Mouse (Mus musculus) embryonic facial prominence, embryonic 14.5 days (tissue): ENCODE measurements around the gene Rdh8. TPM values are rescaled to one million over a fixed set of nuclear protein-coding genes. Genes with fewer than 3 reads are reported as not detected.
A peak's percentile ranks its signal among the peaks of the same experiment; 100 is the strongest.
"Not testable (repeated sequence)": the region's sequence is repeated elsewhere in the genome, so short reads cannot be mapped to it uniquely, and the experiment has no call there.

Experiments used
- ATAC-seq: fragments of 200-750 bp; cut with Nextera tagmentation; 2 replicates; pipeline ENCODE4 v1.8.0; 2017; ENCODE audit warnings: low read depth, moderate number of reproducible peaks, moderate TSS enrichment
- DNase-seq: peaks from one replicate; pipeline ENCODE4 v3.0.0-alpha.2; 2015; ENCODE audit warnings: low spot score
- H3K27ac ChIP-seq: fragments of 300-500 bp; sonication (generic); replicated peaks from 2 replicates; pipeline ENCODE4 v1.5.1; 2014; ENCODE audit warnings: low read depth, mild to moderate bottlenecking, low read length, moderate library complexity
- H3K27me3 ChIP-seq: fragments of 300-500 bp; sonication (generic); replicated peaks from 2 replicates; pipeline ENCODE4 v1.6.1; 2014; ENCODE audit warnings: low read length; ENCODE audit not compliant: control insufficient read depth, insufficient read depth
- H3K36me3 ChIP-seq: fragments of 300-500 bp; sonication (generic); 2 replicates; pipeline ENCODE4 v1.6.1; 2014; ENCODE audit warnings: low read length, mixed read lengths; ENCODE audit not compliant: control insufficient read depth, insufficient read depth
- H3K4me1 ChIP-seq: fragments of 300-500 bp; sonication (generic); 2 replicates; pipeline ENCODE4 v1.6.1; 2014; ENCODE audit warnings: antibody characterized with exemption, low read length; ENCODE audit not compliant: control insufficient read depth, insufficient read depth
- H3K4me2 ChIP-seq: fragments of 300-500 bp; sonication (generic); 2 replicates; pipeline ENCODE4 v1.6.1; 2014; ENCODE audit warnings: low read depth, mild to moderate bottlenecking, low read length, moderate library complexity, mixed read lengths
- H3K4me3 ChIP-seq: fragments of 300-500 bp; sonication (generic); 2 replicates; pipeline ENCODE4 v1.5.1; 2014; ENCODE audit warnings: low read depth, mild to moderate bottlenecking, low read length
- H3K9ac ChIP-seq: fragments of 300-500 bp; sonication (generic); 2 replicates; pipeline ENCODE4 v1.6.1; 2014; ENCODE audit warnings: low read depth, mild to moderate bottlenecking, low read length, moderate library complexity, mixed read lengths
- H3K9me3 ChIP-seq: fragments of 300-500 bp; sonication (generic); 2 replicates; pipeline ENCODE4 v1.6.1; 2016; ENCODE audit warnings: low read length; ENCODE audit not compliant: control insufficient read depth
- WGBS: fragments of 180-500 bp; shearing (Covaris S2); extraction: QIAGEN DNeasy Blood & Tissue Kit; methylation state at CpG from one replicate; pipeline ENCODE4 v1.1.7; 2014; 5-methylcytosine and 5-hydroxymethylcytosine counted together
- polyA plus RNA-seq: library from polyadenylated mRNA; unstranded; fragments of >200 nt; fragmentation: Nextera tagmentation; extraction: Ambion mirVana; gene quantifications from 2 replicates; pipeline ENCODE4 v1.2.1, GENCODE M21; 2014

Gene Rdh8
- polyA plus RNA-seq, 1 experiment from 2014 or later, result not detected

- H3K27ac ChIP-seq, result no peak overlapping the region
- peaks cover 7% of the 10 kb centered on the region for H3K4me1 ChIP-seq
- no peak overlapping the region for H3K4me3 ChIP-seq
- no peaks in the 10 kb centered on the region for H3K36me3 ChIP-seq
- H3K9ac ChIP-seq, result no peak overlapping the region
- ATAC-seq (no peak), DNase-seq (no peak)
- no peaks in the 10 kb centered on the region for H3K9me3 ChIP-seq
- 55% methylated on average over 5 of the region's 5 CpGs for WGBS
- H3K27me3 ChIP-seq, result no peaks in the 10 kb centered on the region
- H3K4me2 ChIP-seq, result no peak overlapping the region
Measured at GRCm38 (mm10) chr9:20825781-20826180, 7.5 kb downstream of the Rdh8 start.

- 100% methylated on average over 1 of the region's 1 CpGs for WGBS
- ATAC-seq, result no peak
- H3K9ac ChIP-seq, result no peak overlapping the region
- H3K27ac ChIP-seq, result no peak overlapping the region
- H3K27me3 ChIP-seq, result no peaks in the 10 kb centered on the region
- H3K4me2 ChIP-seq, result no peak overlapping the region
- H3K4me1 ChIP-seq, result peaks cover 7% of the 10 kb centered on the region
- H3K4me3 ChIP-seq, result no peak overlapping the region
- no peaks in the 10 kb centered on the region for H3K9me3 ChIP-seq
- no peak for DNase-seq
- no peaks in the 10 kb centered on the region for H3K36me3 ChIP-seq
Measured at GRCm38 (mm10) chr9:20828127-20828526, 9.8 kb downstream of the Rdh8 start.

GRCm38 (mm10) chr9:20830901-20831643, 12.8 kb downstream of the Rdh8 start:
- H3K9ac ChIP-seq, result no peak overlapping the region; the same call in 1 of the 2 replicates
- H3K4me2 ChIP-seq, result peak overlapping the region; percentile 27
- DNase-seq, result peak; percentile 97
- no peaks in the 10 kb centered on the region for H3K9me3 ChIP-seq
- H3K27ac ChIP-seq, result peak overlapping the region; percentile 56; the same call in 1 of the 2 replicates
- no peaks in the 10 kb centered on the region for H3K27me3 ChIP-seq
- peaks cover 7% of the 10 kb centered on the region for H3K4me1 ChIP-seq
- H3K36me3 ChIP-seq, result no peaks in the 10 kb centered on the region
- no peak overlapping the region for H3K4me3 ChIP-seq
- peak; percentile 98 for ATAC-seq
- WGBS, result 17% methylated on average over 14 of the region's 19 CpGs

GRCm38 (mm10) chr9:20834881-20835280, 16.6 kb downstream of the Rdh8 start:
- H3K9me3 ChIP-seq, result no peaks in the 10 kb centered on the region
- WGBS, result 88% methylated on average over 1 of the region's 1 CpGs
- H3K27ac ChIP-seq, result no peak overlapping the region
- peaks cover 7% of the 10 kb centered on the region for H3K4me1 ChIP-seq
- no peak for DNase-seq
- no peak overlapping the region for H3K9ac ChIP-seq
- H3K27me3 ChIP-seq, result no peaks in the 10 kb centered on the region
- H3K36me3 ChIP-seq, result no peaks in the 10 kb centered on the region
- no peak for ATAC-seq
- no peak overlapping the region for H3K4me3 ChIP-seq
- no peak overlapping the region for H3K4me2 ChIP-seq

GRCm38 (mm10) chr9:20835431-20835954, 17.2 kb downstream of the Rdh8 start:
- not testable (repeated sequence) for H3K27ac ChIP-seq, H3K36me3 ChIP-seq, H3K4me3 ChIP-seq, ATAC-seq, H3K4me1 ChIP-seq, H3K9ac ChIP-seq, H3K27me3 ChIP-seq, H3K4me2 ChIP-seq, DNase-seq, H3K9me3 ChIP-seq
- WGBS, result 81% methylated on average over 10 of the region's 11 CpGs

- Histone ChIP-seq H3K4me3 (no peak overlapping the region), H3K4me1 (no peaks in the 10 kb centered on the region), H3K4me2 (no peak overlapping the region), H3K36me3 (no peaks in the 10 kb centered on the region), H3K27ac (no peak overlapping the region), H3K9ac (no peak overlapping the region), H3K9me3 (no peaks in the 10 kb centered on the region), H3K27me3 (no peaks in the 10 kb centered on the region)
- peak; percentile 15 for DNase-seq
- no peak for ATAC-seq
- WGBS, result 70% methylated on average over 9 of the region's 9 CpGs
Measured at GRCm38 (mm10) chr9:20837184-20837947, 19.1 kb downstream of the Rdh8 start.

GRCm38 (mm10) chr9:20838931-20839330, 20.6 kb downstream of the Rdh8 start:
- H3K4me3 ChIP-seq, result no peak overlapping the region
- no peaks in the 10 kb centered on the region for H3K27me3 ChIP-seq
- no peaks in the 10 kb centered on the region for H3K9me3 ChIP-seq
- WGBS, result 60% methylated on average over 5 of the region's 6 CpGs
- no peak overlapping the region for H3K4me2 ChIP-seq
- no peak for ATAC-seq
- no peaks in the 10 kb centered on the region for H3K36me3 ChIP-seq
- no peak overlapping the region for H3K9ac ChIP-seq
- no peaks in the 10 kb centered on the region for H3K4me1 ChIP-seq
- no peak overlapping the region for H3K27ac ChIP-seq
- DNase-seq, result no peak

GRCm38 (mm10) chr9:20842211-20842610, 23.9 kb downstream of the Rdh8 start:
- H3K27me3 ChIP-seq, result no peaks in the 10 kb centered on the region
- no peak overlapping the region for H3K4me2 ChIP-seq
- no peak overlapping the region for H3K4me3 ChIP-seq
- no peaks in the 10 kb centered on the region for H3K4me1 ChIP-seq
- 67% methylated on average over 4 of the region's 4 CpGs for WGBS
- no peak for ATAC-seq
- no peak for DNase-seq
- no peaks in the 10 kb centered on the region for H3K36me3 ChIP-seq
- no peak overlapping the region for H3K9ac ChIP-seq
- no peak overlapping the region for H3K27ac ChIP-seq
- H3K9me3 ChIP-seq, result no peaks in the 10 kb centered on the region
